Mouse (Mus musculus) megakaryocyte-erythroid progenitor cell, adult 5-6 weeks (primary cell): ENCODE results near the gene Zbed5. TPM values are rescaled to one million over a fixed set of nuclear protein-coding genes. Genes with fewer than 3 reads are reported as not detected.

Experiments used
- ATAC-seq: replicated peaks from 2 replicates; pipeline ENCODE4 v1.8.0; 2016; ENCODE audit warnings: mild to moderate bottlenecking, inconsistent platforms; ENCODE audit not compliant: severe bottlenecking, poor library complexity, low FRiP score, low TSS enrichment
- total RNA-seq, 2 experiments: library from RNA; stranded (forward) in 1 of 2; stranded (reverse) in 1 of 2; fragments of 200-1000, 215-1000 nt in 1 of 2; fragments of >200 nt in 1 of 2; fragmentation: Nextera tagmentation in 1 of 2; gene quantifications; 2 replicates each; pipeline ENCODE4 v1.2.3; 2014 to 2017

Gene Zbed5
- total RNA-seq, 2 experiments from 2014 or later = 0.98 to 2.1 TPM

GRCm38 (mm10) chr5:129942073-129942939 is 46.8 kb downstream of the Zbed5 start:
- 0 out of 2 replicates have a peak, but pooled peaks have one; percentile 4 for ATAC-seq

- ATAC-seq = no peak
These were observed 47.9 kb downstream of the Zbed5 start for GRCm38 (mm10) chr5:129943402-129943801.

- ATAC-seq = no peak
These were observed 52.1 kb downstream of the Zbed5 start for GRCm38 (mm10) chr5:129947528-129948033.

GRCm38 (mm10) chr5:129952143-129952542 is 56.6 kb downstream of the Zbed5 start:
- ATAC-seq = no peak

Other genes with a start within 250 kb of the Zbed5 start
- gene Zfp11, start 225.6 kb upstream of the Zbed5 start, total RNA-seq (2014; fragmentation: Nextera tagmentation) = 4.5 and 6.2 TPM in 2 replicates
- gene Zfp11, start 225.6 kb upstream of the Zbed5 start, total RNA-seq (2017) = 2.6 and 5.2 TPM in 2 replicates
- gene Sept14, start 187.2 kb upstream of the Zbed5 start, total RNA-seq (2014; fragmentation: Nextera tagmentation) = not detected in 2 replicates
- gene Sept14, start 187.2 kb upstream of the Zbed5 start, total RNA-seq (2017) = not detected in 2 replicates
- gene Mrps17, start 180.2 kb upstream of the Zbed5 start, total RNA-seq (2014; fragmentation: Nextera tagmentation) = 125 and 167 TPM in 2 replicates
- 82.0 and 92.6 TPM in 2 replicates for gene Mrps17, start 180.2 kb upstream of the Zbed5 start, total RNA-seq (2017)
- gene Nipsnap2, start 170.7 kb upstream of the Zbed5 start, total RNA-seq (2014; fragmentation: Nextera tagmentation) = 32.1 and 32.8 TPM in 2 replicates
- gene Nipsnap2, start 170.7 kb upstream of the Zbed5 start, total RNA-seq (2017) = 23.8 and 41.1 TPM in 2 replicates
- 17.2 and 22.8 TPM in 2 replicates for gene Psph, start 108.3 kb upstream of the Zbed5 start, total RNA-seq (2014; fragmentation: Nextera tagmentation)
- 20.6 and 21.1 TPM in 2 replicates for gene Psph, start 108.3 kb upstream of the Zbed5 start, total RNA-seq (2017)
- 23.2 and 26.7 TPM in 2 replicates for gene Sumf2, start 48.7 kb upstream of the Zbed5 start, total RNA-seq (2014; fragmentation: Nextera tagmentation)
- gene Sumf2, start 48.7 kb upstream of the Zbed5 start, total RNA-seq (2017) = 36.6 and 39.8 TPM in 2 replicates
- 465 and 490 TPM in 2 replicates for gene Chchd2, start 8.3 kb upstream of the Zbed5 start, total RNA-seq (2014; fragmentation: Nextera tagmentation)
- gene Chchd2, start 8.3 kb upstream of the Zbed5 start, total RNA-seq (2017) = 208 and 245 TPM in 2 replicates
- gene Phkg1, start 2.8 kb downstream of the Zbed5 start, total RNA-seq (2014; fragmentation: Nextera tagmentation) = 0.33 and 0.45 TPM in 2 replicates
- 1.4 TPM in 2 replicates for gene Phkg1, start 2.8 kb downstream of the Zbed5 start, total RNA-seq (2017)
- 2.7 and 15.3 TPM in 2 replicates for gene Nupr1l, start 12.8 kb downstream of the Zbed5 start, total RNA-seq (2014; fragmentation: Nextera tagmentation)
- 0.75 and 1.1 TPM in 2 replicates for gene Nupr1l, start 12.8 kb downstream of the Zbed5 start, total RNA-seq (2017)
- 60.1 and 75.7 TPM in 2 replicates for gene Vkorc1l1, start 46.2 kb downstream of the Zbed5 start, total RNA-seq (2014; fragmentation: Nextera tagmentation)
- 61.7 and 81.5 TPM in 2 replicates for gene Vkorc1l1, start 46.2 kb downstream of the Zbed5 start, total RNA-seq (2017)
- 62.0 and 80.6 TPM in 2 replicates for gene Gusb, start 107.3 kb downstream of the Zbed5 start, total RNA-seq (2014; fragmentation: Nextera tagmentation)
- gene Gusb, start 107.3 kb downstream of the Zbed5 start, total RNA-seq (2017) = 36.1 and 42.0 TPM in 2 replicates
- gene Asl, start 133.5 kb downstream of the Zbed5 start, total RNA-seq (2014; fragmentation: Nextera tagmentation) = 13.7 and 19.9 TPM in 2 replicates
- gene Asl, start 133.5 kb downstream of the Zbed5 start, total RNA-seq (2017) = 14.0 and 18.3 TPM in 2 replicates
- gene Crcp, start 133.6 kb downstream of the Zbed5 start, total RNA-seq (2014; fragmentation: Nextera tagmentation) = 33.3 and 58.9 TPM in 2 replicates
- gene Crcp, start 133.6 kb downstream of the Zbed5 start, total RNA-seq (2017) = 43.5 and 120 TPM in 2 replicates
- gene Tpst1, start 177.6 kb downstream of the Zbed5 start, total RNA-seq (2014; fragmentation: Nextera tagmentation) = 12.1 and 17.6 TPM in 2 replicates
- 4.8 and 7.9 TPM in 2 replicates for gene Tpst1, start 177.6 kb downstream of the Zbed5 start, total RNA-seq (2017)
- gene Kctd7, start 249.1 kb downstream of the Zbed5 start, total RNA-seq (2014; fragmentation: Nextera tagmentation) = 5.0 and 12.8 TPM in 2 replicates
- gene Kctd7, start 249.1 kb downstream of the Zbed5 start, total RNA-seq (2017) = 6.6 and 8.2 TPM in 2 replicates